Mouse (Mus musculus): Measurements from ENCODE around the gene Upf3a. TPM values are rescaled to one million over a fixed set of nuclear protein-coding genes. Genes with fewer than 3 reads are reported as not detected.
"Not testable (repeated sequence)": the region's sequence is repeated elsewhere in the genome, so short reads cannot be mapped to it uniquely, and the experiment has no call there.

The Upf3a gene
- total RNA-seq, 2 experiments from 2014 or later = 10.2 to 10.6 TPM

- ATAC-seq (replicated peaks; ENCODE audit: low FRiP score, poor library complexity, severe bottlenecking) = not testable (repeated sequence)
Observed at GRCm38 (mm10) chr8:13838289-13838688, 52.9 kb downstream of the Upf3a start, which contains the start of gene AF366264. TSS of gene AF366264 (minus strand) at chr8:13838389.

DNA sequence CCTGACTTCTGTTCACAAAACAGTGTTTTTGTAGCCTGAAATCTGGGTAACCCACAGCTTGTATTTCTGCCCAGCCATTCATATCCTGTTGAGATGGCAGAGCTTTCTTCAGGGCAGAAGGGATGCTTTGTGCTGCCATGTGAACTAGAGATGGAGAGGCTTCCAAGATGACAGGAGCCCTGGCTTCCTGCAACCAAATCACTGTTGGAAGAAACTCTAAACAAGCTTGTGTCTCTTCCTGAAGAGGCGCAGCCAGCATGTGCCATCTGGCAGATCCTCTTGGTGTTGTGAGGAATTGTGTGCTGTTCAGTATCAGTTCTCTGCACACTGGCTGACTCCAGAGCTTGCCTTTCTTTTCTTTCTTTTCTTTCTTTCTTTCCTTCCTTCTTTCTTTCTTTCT is 57.9 kb downstream of the Upf3a start:
- not testable (repeated sequence) for ATAC-seq (replicated peaks; ENCODE audit: low FRiP score, poor library complexity, severe bottlenecking)

Other genes starting within 250 kb of the Upf3a start
- not detected in 2 replicates for gene 1700029H14Rik, start 223.2 kb upstream of the Upf3a start, total RNA-seq (2015; ENCODE audit: low replicate concordance)
- gene 1700029H14Rik, start 223.2 kb upstream of the Upf3a start, total RNA-seq (2017; ENCODE audit: low replicate concordance) = not detected in 2 replicates
- 4.8 and 11.7 TPM in 2 replicates for gene Rasa3, start 108.0 kb upstream of the Upf3a start, total RNA-seq (2015; ENCODE audit: low replicate concordance)
- gene Rasa3, start 108.0 kb upstream of the Upf3a start, total RNA-seq (2017; ENCODE audit: low replicate concordance) = 17.1 and 19.5 TPM in 2 replicates
- gene Cfap97d2, start 79.7 kb upstream of the Upf3a start, total RNA-seq (2015; ENCODE audit: low replicate concordance) = not detected in 2 replicates
- gene Cfap97d2, start 79.7 kb upstream of the Upf3a start, total RNA-seq (2017; ENCODE audit: low replicate concordance) = not detected in 2 replicates
- 25.0 and 26.8 TPM in 2 replicates for gene Cdc16, start 27.9 kb upstream of the Upf3a start, total RNA-seq (2015; ENCODE audit: low replicate concordance)
- gene Cdc16, start 27.9 kb upstream of the Upf3a start, total RNA-seq (2017; ENCODE audit: low replicate concordance) = 12.3 and 16.0 TPM in 2 replicates
- gene AF366264, start 52.8 kb downstream of the Upf3a start, total RNA-seq (2015; ENCODE audit: low replicate concordance) = not detected in 2 replicates
- gene AF366264, start 52.8 kb downstream of the Upf3a start, total RNA-seq (2017; ENCODE audit: low replicate concordance) = not detected in 2 replicates
- 3.6 and 6.3 TPM in 2 replicates for gene Champ1, start 84.0 kb downstream of the Upf3a start, total RNA-seq (2015; ENCODE audit: low replicate concordance)
- 5.4 and 6.9 TPM in 2 replicates for gene Champ1, start 84.0 kb downstream of the Upf3a start, total RNA-seq (2017; ENCODE audit: low replicate concordance)
- 1.3 TPM in 1 of 2 replicates, not detected in the other for gene Coprs, start 104.7 kb downstream of the Upf3a start, total RNA-seq (2015; ENCODE audit: low replicate concordance)
- not detected in 2 replicates for gene Coprs, start 104.7 kb downstream of the Upf3a start, total RNA-seq (2017; ENCODE audit: low replicate concordance)